Mouse (Mus musculus) ES-Bruce4 (cell line): Measurements from ENCODE around the gene Rhof. TPM values are rescaled to one million over a fixed set of nuclear protein-coding genes. Genes with fewer than 3 reads are reported as not detected.

Source experiments
- H3K27ac ChIP-seq: 2 replicates; pipeline ENCODE4 v1.5.1; 2012; ENCODE audit warnings: low read length, inconsistent platforms; ENCODE audit not compliant: insufficient read depth
- H3K27me3 ChIP-seq: 2 replicates; pipeline ENCODE4 v1.6.1; 2012; ENCODE audit warnings: mild to moderate bottlenecking, low read length, inconsistent platforms; ENCODE audit not compliant: control insufficient read depth, poor library complexity, insufficient read depth, severe bottlenecking
- H3K36me3 ChIP-seq: 2 replicates; pipeline ENCODE4 v1.6.1; 2012; ENCODE audit warnings: inconsistent platforms, mild to moderate bottlenecking, low read length, moderate library complexity; ENCODE audit not compliant: control insufficient read depth, poor library complexity, insufficient read depth, severe bottlenecking
- H3K4me1 ChIP-seq: one replicate; pipeline ENCODE4 v1.8.1; 2011; ENCODE audit warnings: low read length; ENCODE audit not compliant: control insufficient read depth, insufficient read depth
- H3K4me3 ChIP-seq: 2 replicates; pipeline ENCODE4 v1.5.1; 2011; ENCODE audit warnings: low read depth, mild to moderate bottlenecking, low read length
- H3K9ac ChIP-seq: 2 replicates; pipeline ENCODE4 v1.6.1; 2012; ENCODE audit warnings: low read depth, mild to moderate bottlenecking, inconsistent platforms; ENCODE audit not compliant: poor library complexity, severe bottlenecking
- H3K9me3 ChIP-seq: replicated peaks from 2 replicates; pipeline ENCODE4 v1.6.1; 2012; ENCODE audit warnings: mild to moderate bottlenecking, low read length, inconsistent platforms; ENCODE audit not compliant: control insufficient read depth, poor library complexity, insufficient read depth, severe bottlenecking
- CTCF ChIP-seq: IDR thresholded peaks from one replicate; pipeline ENCODE4 v1.8.1; 2011; ENCODE audit warnings: low read depth, low read length
- EP300 ChIP-seq: IDR thresholded peaks from 2 replicates; pipeline ENCODE4 v1.6.1; 2011; ENCODE audit warnings: low read depth, low read length; ENCODE audit not compliant: insufficient read depth
- POLR2A ChIP-seq: IDR thresholded peaks from one replicate; pipeline ENCODE4 v1.8.1; 2011; ENCODE audit warnings: low read length; ENCODE audit not compliant: insufficient read depth
- polyA plus RNA-seq: library from polyadenylated mRNA; stranded (reverse); fragments of >200 nt; gene quantifications from 2 replicates; pipeline ENCODE4 v1.2.4, GENCODE M21; 2011; ENCODE audit warnings: low read depth; ENCODE audit not compliant: missing spikeins, insufficient read depth, insufficient read length

Rhof gene
- polyA plus RNA-seq, 1 experiment = 1.6 TPM

- H3K9ac ChIP-seq = no peak overlapping the region
- no peak overlapping the region for H3K4me3 ChIP-seq
- no peaks in the 10 kb centered on the region for H3K4me1 ChIP-seq
- H3K36me3 ChIP-seq = no peaks in the 10 kb centered on the region
- H3K27ac ChIP-seq = no peak overlapping the region
- no peaks in the 10 kb centered on the region for H3K27me3 ChIP-seq
- TF ChIP-seq POLR2A (no peak), CTCF (no peak), EP300 (no peak)
- no peaks in the 10 kb centered on the region for H3K9me3 ChIP-seq
Observed at GRCm38 (mm10) chr5:123088784-123089183, 43.7 kb downstream of the Rhof start.

- no peaks in the 10 kb centered on the region for H3K36me3 ChIP-seq
- H3K9ac ChIP-seq = no peak overlapping the region
- H3K4me3 ChIP-seq = no peak overlapping the region
- H3K4me1 ChIP-seq = no peaks in the 10 kb centered on the region
- no peak overlapping the region for H3K27ac ChIP-seq
- no peaks in the 10 kb centered on the region for H3K27me3 ChIP-seq
- H3K9me3 ChIP-seq = no peaks in the 10 kb centered on the region
- TF ChIP-seq CTCF (no peak), EP300 (no peak), POLR2A (no peak)
Observed at GRCm38 (mm10) chr5:123086501-123086900, 46.0 kb downstream of the Rhof start.

- Histone ChIP-seq H3K27me3 (no peaks in the 10 kb centered on the region), H3K36me3 (no peaks in the 10 kb centered on the region), H3K27ac (no peak overlapping the region), H3K9me3 (no peaks in the 10 kb centered on the region), H3K4me3 (no peak overlapping the region), H3K4me1 (no peaks in the 10 kb centered on the region), H3K9ac (no peak overlapping the region)
- TF ChIP-seq POLR2A (no peak), EP300 (no peak), CTCF (no peak)
Observed at GRCm38 (mm10) chr5:123083340-123084050, 49.0 kb downstream of the Rhof start.

GRCm38 (mm10) chr5:123080510-123080909 is 52.0 kb downstream of the Rhof start:
- Histone ChIP-seq H3K4me1 (no peaks in the 10 kb centered on the region), H3K9ac (no peak overlapping the region), H3K4me3 (no peak overlapping the region), H3K27ac (no peak overlapping the region), H3K9me3 (no peaks in the 10 kb centered on the region), H3K36me3 (no peaks in the 10 kb centered on the region), H3K27me3 (no peaks in the 10 kb centered on the region)
- peak; percentile 25 for TF ChIP-seq CTCF
- no peak for TF ChIP-seq EP300

- no peak overlapping the region for H3K4me3 ChIP-seq
- H3K9me3 ChIP-seq = no peaks in the 10 kb centered on the region
- no peak overlapping the region for H3K9ac ChIP-seq
- TF ChIP-seq CTCF (no peak), EP300 (no peak), POLR2A (no peak)
- H3K27me3 ChIP-seq = no peaks in the 10 kb centered on the region
- H3K4me1 ChIP-seq = no peaks in the 10 kb centered on the region
- no peak overlapping the region for H3K27ac ChIP-seq
- H3K36me3 ChIP-seq = no peaks in the 10 kb centered on the region
Observed at GRCm38 (mm10) chr5:123080041-123080440, 52.5 kb downstream of the Rhof start.

- TF ChIP-seq CTCF (no peak), EP300 (no peak), POLR2A (no peak)
- Histone ChIP-seq H3K9me3 (no peaks in the 10 kb centered on the region), H3K4me1 (no peaks in the 10 kb centered on the region), H3K27me3 (no peaks in the 10 kb centered on the region), H3K36me3 (no peaks in the 10 kb centered on the region), H3K4me3 (no peak overlapping the region), H3K9ac (no peak overlapping the region), H3K27ac (no peak overlapping the region)
Observed at GRCm38 (mm10) chr5:123079568-123079967, 52.9 kb downstream of the Rhof start.
